Mouse (Mus musculus) adrenal gland, postnatal 36 days (tissue): ENCODE data around the gene Rpap3. TPM values are rescaled to one million over a fixed set of nuclear protein-coding genes. Genes with fewer than 3 reads are reported as not detected.

Experiments used
- DNase-seq, 2 experiments: peaks; one replicate each; pipeline ENCODE4 v3.0.0; 2021; ENCODE audit warnings: mixed read lengths in 1 of 2
- total RNA-seq, 2 experiments: library from RNA; stranded (reverse); gene quantifications; 2 replicates each; pipeline ENCODE4 v1.2.3; 2021

The Rpap3 gene
- total RNA-seq, 2 experiments from 2014 or later: 19.5 to 20.5 TPM

- no peak for DNase-seq
Observed at GRCm38 (mm10) chr15:97648176-97648575, 57.4 kb downstream of the Rpap3 start.

- no peak for DNase-seq
Observed at GRCm38 (mm10) chr15:97646426-97646825, 59.2 kb downstream of the Rpap3 start.

- no peak for DNase-seq
Observed at GRCm38 (mm10) chr15:97643986-97644385, 61.6 kb downstream of the Rpap3 start.

Other genes starting within 250 kb of the Rpap3 start
- under 1 TPM; 0.66 to 0.70 TPM for gene Endou, start 25.5 kb upstream of the Rpap3 start, total RNA-seq
- 10 to 100 TPM; 15.0 to 20.8 TPM for gene Rapgef3, start 62.1 kb upstream of the Rpap3 start, total RNA-seq
- gene Slc48a1, start 72.7 kb upstream of the Rpap3 start, total RNA-seq: 100 to 1,000 TPM; 107 to 130 TPM
- 10 to 100 TPM; 63.5 to 67.2 TPM for gene Hdac7, start 138.7 kb upstream of the Rpap3 start, total RNA-seq
- 10 to 100 TPM in 1 of 2 experiments, 1 to 10 TPM in 1; 6.4 to 33.3 TPM for gene Vdr, start 204.8 kb upstream of the Rpap3 start, total RNA-seq